Mouse (Mus musculus): ENCODE results near the gene Bmp5. TPM values are rescaled to one million over a fixed set of nuclear protein-coding genes. Genes with fewer than 3 reads are reported as not detected.

Bmp5 gene
- polyA plus RNA-seq, 1 experiment = not detected

GRCm38 (mm10) chr9:75870332-75871177 is 95.4 kb downstream of the Bmp5 start:
- Histone ChIP-seq H3K27me3 (ENCODE audit: control insufficient read depth) (no peaks in the 10 kb centered on the region), H3K36me3 (ENCODE audit: control insufficient read depth) (no peaks in the 10 kb centered on the region), H3K4me1 (ENCODE audit: control insufficient read depth) (no peaks in the 10 kb centered on the region), H3K4me3 (replicated peaks) (no peak overlapping the region), H3K9me3 (ENCODE audit: control insufficient read depth, low read length) (no peaks in the 10 kb centered on the region)
- TF ChIP-seq GATA1 (IDR thresholded peaks at IDR 0.05; ENCODE audit: low read length) = no peak
- TF ChIP-seq TAL1 (IDR thresholded peaks at IDR 0.05; ENCODE audit: low read length) = no peak

- H3K36me3 ChIP-seq (ENCODE audit: control insufficient read depth) = no peaks in the 10 kb centered on the region
- H3K4me3 ChIP-seq (replicated peaks) = no peak overlapping the region
- no peaks in the 10 kb centered on the region for H3K4me1 ChIP-seq (ENCODE audit: control insufficient read depth)
- H3K27me3 ChIP-seq (ENCODE audit: control insufficient read depth) = no peaks in the 10 kb centered on the region
- no peaks in the 10 kb centered on the region for H3K9me3 ChIP-seq (ENCODE audit: control insufficient read depth, low read length)
- TF ChIP-seq GATA1 (IDR thresholded peaks at IDR 0.05; ENCODE audit: low read length) (no peak), TAL1 (IDR thresholded peaks at IDR 0.05; ENCODE audit: low read length) (no peak)
Observed at GRCm38 (mm10) chr9:75876333-75876732, 101.2 kb downstream of the Bmp5 start.

- no peaks in the 10 kb centered on the region for H3K4me1 ChIP-seq (ENCODE audit: control insufficient read depth)
- TF ChIP-seq TAL1 (IDR thresholded peaks at IDR 0.05; ENCODE audit: low read length) (no peak), GATA1 (IDR thresholded peaks at IDR 0.05; ENCODE audit: low read length) (no peak)
- no peak overlapping the region for H3K4me3 ChIP-seq (replicated peaks)
- H3K27me3 ChIP-seq (ENCODE audit: control insufficient read depth) = no peaks in the 10 kb centered on the region
- no peaks in the 10 kb centered on the region for H3K36me3 ChIP-seq (ENCODE audit: control insufficient read depth)
- no peaks in the 10 kb centered on the region for H3K9me3 ChIP-seq (ENCODE audit: control insufficient read depth, low read length)
Observed at GRCm38 (mm10) chr9:75883481-75884190, 108.5 kb downstream of the Bmp5 start.

- H3K4me3 ChIP-seq (replicated peaks) = no peak overlapping the region
- no peaks in the 10 kb centered on the region for H3K27me3 ChIP-seq (ENCODE audit: control insufficient read depth)
- H3K36me3 ChIP-seq (ENCODE audit: control insufficient read depth) = no peaks in the 10 kb centered on the region
- no peak for TF ChIP-seq GATA1 (IDR thresholded peaks at IDR 0.05; ENCODE audit: low read length)
- TF ChIP-seq TAL1 (IDR thresholded peaks at IDR 0.05; ENCODE audit: low read length) = no peak
- peaks cover 2% of the 10 kb centered on the region; the same call in 1 of the 2 replicates for H3K9me3 ChIP-seq (ENCODE audit: control insufficient read depth, low read length)
- no peaks in the 10 kb centered on the region for H3K4me1 ChIP-seq (ENCODE audit: control insufficient read depth)
Observed at GRCm38 (mm10) chr9:75886801-75887544, 111.8 kb downstream of the Bmp5 start.

GRCm38 (mm10) chr9:75896918-75897317 is 121.8 kb downstream of the Bmp5 start:
- no peaks in the 10 kb centered on the region for H3K4me1 ChIP-seq (ENCODE audit: control insufficient read depth)
- no peaks in the 10 kb centered on the region for H3K9me3 ChIP-seq (ENCODE audit: control insufficient read depth, low read length)
- TF ChIP-seq TAL1 (IDR thresholded peaks at IDR 0.05; ENCODE audit: low read length) (no peak), GATA1 (IDR thresholded peaks at IDR 0.05; ENCODE audit: low read length) (no peak)
- no peaks in the 10 kb centered on the region for H3K27me3 ChIP-seq (ENCODE audit: control insufficient read depth)
- no peaks in the 10 kb centered on the region for H3K36me3 ChIP-seq (ENCODE audit: control insufficient read depth)
- no peak overlapping the region for H3K4me3 ChIP-seq (replicated peaks)

- H3K27me3 ChIP-seq (ENCODE audit: control insufficient read depth) = no peaks in the 10 kb centered on the region
- H3K4me1 ChIP-seq (ENCODE audit: control insufficient read depth) = no peaks in the 10 kb centered on the region
- H3K4me3 ChIP-seq (replicated peaks) = no peak overlapping the region
- no peaks in the 10 kb centered on the region for H3K9me3 ChIP-seq (ENCODE audit: control insufficient read depth, low read length)
- H3K36me3 ChIP-seq (ENCODE audit: control insufficient read depth) = no peaks in the 10 kb centered on the region
- TF ChIP-seq TAL1 (IDR thresholded peaks at IDR 0.05; ENCODE audit: low read length) = no peak
- TF ChIP-seq GATA1 (IDR thresholded peaks at IDR 0.05; ENCODE audit: low read length) = no peak
Observed at GRCm38 (mm10) chr9:75898022-75898421, 122.9 kb downstream of the Bmp5 start.

GRCm38 (mm10) chr9:75901219-75901618 is 126.1 kb downstream of the Bmp5 start:
- TF ChIP-seq TAL1 (IDR thresholded peaks at IDR 0.05; ENCODE audit: low read length) (no peak), GATA1 (IDR thresholded peaks at IDR 0.05; ENCODE audit: low read length) (no peak)

GRCm38 (mm10) chr9:75905497-75905896 is 130.3 kb downstream of the Bmp5 start:
- TF ChIP-seq TAL1 (IDR thresholded peaks at IDR 0.05; ENCODE audit: low read length) (no peak), GATA1 (IDR thresholded peaks at IDR 0.05; ENCODE audit: low read length) (no peak)
- no peaks in the 10 kb centered on the region for H3K27me3 ChIP-seq (ENCODE audit: control insufficient read depth)
- H3K4me3 ChIP-seq (replicated peaks) = no peak overlapping the region
- H3K4me1 ChIP-seq (ENCODE audit: control insufficient read depth) = no peaks in the 10 kb centered on the region
- no peaks in the 10 kb centered on the region for H3K9me3 ChIP-seq (ENCODE audit: control insufficient read depth, low read length)
- no peaks in the 10 kb centered on the region for H3K36me3 ChIP-seq (ENCODE audit: control insufficient read depth)

More at GRCm38 (mm10) chr9:75901219-75901618, 126.1 kb downstream of the Bmp5 start:
- no peaks in the 10 kb centered on the region for H3K36me3 ChIP-seq (ENCODE audit: control insufficient read depth)
- no peaks in the 10 kb centered on the region for H3K4me1 ChIP-seq (ENCODE audit: control insufficient read depth)
- H3K9me3 ChIP-seq (ENCODE audit: control insufficient read depth, low read length) = no peaks in the 10 kb centered on the region
- no peak overlapping the region for H3K4me3 ChIP-seq (replicated peaks)
- no peaks in the 10 kb centered on the region for H3K27me3 ChIP-seq (ENCODE audit: control insufficient read depth)
